Comparison of ENCODE assay signal across 10 mouse cellular contexts in the genomic region with DNA sequence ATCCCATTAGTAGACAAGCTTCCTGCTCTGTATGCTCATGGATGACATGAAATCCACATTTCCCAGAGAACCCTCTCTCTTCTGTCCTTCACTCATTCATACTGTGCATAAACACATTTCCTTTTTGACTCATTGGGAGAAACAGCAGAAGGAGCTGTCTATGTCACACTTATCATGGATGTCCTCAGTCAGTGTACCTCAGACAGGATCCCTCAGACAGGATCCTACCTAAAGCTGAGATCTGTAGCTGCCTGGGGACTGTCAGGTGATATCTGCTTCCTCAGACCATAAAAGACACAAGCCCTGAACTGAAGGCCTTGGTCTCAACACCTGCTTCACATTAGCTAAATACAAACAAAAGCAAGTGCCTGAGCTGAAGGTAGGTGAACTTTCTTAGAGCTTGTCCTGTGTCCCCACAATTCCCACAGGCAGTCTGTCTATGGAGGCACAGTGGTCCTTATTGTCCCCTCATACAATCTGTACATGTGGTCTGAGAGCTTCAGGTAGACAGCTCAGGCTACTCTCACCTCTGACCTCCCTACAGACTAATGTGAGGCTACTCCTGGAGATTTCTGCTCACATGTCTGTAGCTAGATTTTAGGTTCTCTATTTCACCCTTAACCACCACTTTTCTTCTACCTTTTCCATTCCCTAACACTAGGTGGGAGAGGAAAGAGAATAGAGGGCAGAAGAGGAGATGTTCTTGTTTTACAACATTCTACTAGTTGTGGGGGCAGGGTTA. TPM values are rescaled to one million over a fixed set of nuclear protein-coding genes. Genes with fewer than 3 reads are reported as not detected.
A peak's percentile ranks its signal among the peaks of the same experiment; 100 is the strongest.
DNase-seq lines count a peak whose midpoint lies in the region; ATAC-seq lines count a peak whose summit lies in the region.
"Had no signal": no experiment of that assay in that cellular context is flagged by ENCODE, and none has a peak within 500 bp of the region (broad histone marks: within the 10 kb centered on the region; RNA-seq: fewer than 3 reads in every experiment).

No protein-coding gene starts in this region.

- H3K9ac ChIP-seq in heart, embryonic 16.5 days (ENCODE audit: low read length) = no peak overlapping the region
- no peak overlapping the region for H3K9ac ChIP-seq in hindbrain, embryonic 14.5 days

- no peaks in the 10 kb centered on the region for H3K4me1 ChIP-seq in heart, embryonic 16.5 days (ENCODE audit: control insufficient read depth, insufficient read depth, low read length)
- H3K4me1 ChIP-seq in hindbrain, embryonic 14.5 days (replicated peaks; ENCODE audit: control insufficient read depth, insufficient read depth, low read length) = no peaks in the 10 kb centered on the region
- H3K4me1 ChIP-seq: megakaryocyte, embryonic 14.5 days had no signal

- no peak overlapping the region for H3K27ac ChIP-seq in heart, embryonic 16.5 days (ENCODE audit: low read length)
- no peak overlapping the region for H3K27ac ChIP-seq in hindbrain, embryonic 14.5 days

- no peak overlapping the region for H3K4me2 ChIP-seq in heart, embryonic 16.5 days (ENCODE audit: low read depth, low read length)
- H3K4me2 ChIP-seq in hindbrain, embryonic 14.5 days (replicated peaks) = no peak overlapping the region

- ATAC-seq in heart, embryonic 16.5 days (replicated peaks; ENCODE audit: extremely low read depth, insufficient read depth, low FRiP score) = peak; percentile 25; the same call in 1 of the 2 replicates
- ATAC-seq in hindbrain, embryonic 14.5 days (ENCODE audit: low FRiP score) = no peak; the same call in 1 of the 2 replicates
- ATAC-seq in monocyte, adult 5-6 weeks (replicated peaks; ENCODE audit: insufficient number of reproducible peaks, low FRiP score, low TSS enrichment, poor library complexity, severe bottlenecking) = peak; percentile 42; the same call in 1 of the 2 replicates

- no peaks in the 10 kb centered on the region for H3K9me3 ChIP-seq in heart, embryonic 16.5 days (replicated peaks; ENCODE audit: control insufficient read depth, low read length)
- H3K9me3 ChIP-seq in hindbrain, embryonic 14.5 days (ENCODE audit: control insufficient read depth, low read length) = no peaks in the 10 kb centered on the region
- H3K9me3 ChIP-seq: G1E; megakaryocyte, embryonic 14.5 days had no signal

- no peak for DNase-seq in heart, adult 11 months
- peak; percentile 5 for DNase-seq in c-Kit-positive CD71-positive TER-119-positive erythroid progenitor cells, embryonic 14.5 days (ENCODE audit: low spot score)
- DNase-seq in hindbrain, embryonic 14.5 days (ENCODE audit: low spot score) = peak; percentile 25
- no peak for DNase-seq in B cell, adult 2 months
- no peak for DNase-seq in spleen, adult 18-20 months
- no peak for DNase-seq in urinary bladder, postnatal 36 days (ENCODE audit: low spot score in 2 of 2)

- no peaks in the 10 kb centered on the region for H3K36me3 ChIP-seq in heart, embryonic 16.5 days (ENCODE audit: control insufficient read depth, insufficient read depth)
- H3K36me3 ChIP-seq in hindbrain, embryonic 14.5 days (replicated peaks; ENCODE audit: control insufficient read depth, insufficient read depth) = no peaks in the 10 kb centered on the region
- H3K36me3 ChIP-seq: G1E had no signal

- H3K27me3 ChIP-seq in heart, embryonic 16.5 days (ENCODE audit: control insufficient read depth, insufficient read depth, low read length) = no peaks in the 10 kb centered on the region
- H3K27me3 ChIP-seq in hindbrain, embryonic 14.5 days (ENCODE audit: control insufficient read depth, insufficient read depth, low read length) = no peaks in the 10 kb centered on the region
- H3K27me3 ChIP-seq: megakaryocyte, embryonic 14.5 days had no signal

- H3K4me3 ChIP-seq in heart, embryonic 16.5 days (ENCODE audit: low read length) = no peak overlapping the region
- H3K4me3 ChIP-seq in hindbrain, embryonic 14.5 days (replicated peaks; ENCODE audit: low read length) = no peak overlapping the region
- H3K4me3 ChIP-seq: megakaryocyte, embryonic 14.5 days had no signal

RNA-seq across cellular contexts. Expression of a gene that starts 1.1 kb away (rescaled TPM):
- not detected in 2 replicates for polyA plus RNA-seq in heart, embryonic 16.5 days (2015; fragmentation: Nextera tagmentation; extraction: Ambion mirVana)
- polyA plus RNA-seq in hindbrain, embryonic 14.5 days (2014; fragmentation: Nextera tagmentation; extraction: Ambion mirVana) = not detected in 2 replicates
- total RNA-seq in monocyte, adult 5-6 weeks (2017) = not detected in 3 replicates
- polyA plus RNA-seq: G1E had no signal

Comparison
In these comparisons a context has a peak if more than half of its experiments do, and no peak if none do; other contexts are left out.
1. DNase-seq: peak in c-Kit-positive CD71-positive TER-119-positive erythroid progenitor cells, embryonic 14.5 days (single experiment) and hindbrain, embryonic 14.5 days (single experiment); none in heart, adult 11 months (single experiment), B cell, adult 2 months (0 of 2), spleen, adult 18-20 months (0 of 2) and urinary bladder, postnatal 36 days (0 of 2).